In genomic region chr16:32654071-32654733, GRCm38 (mm10) we compare ENCODE assay signal across 16 mouse cellular contexts.
"Had no signal": no experiment of that assay in that cellular context is flagged by ENCODE, and none has a peak within 500 bp of the region (broad histone marks: within the 10 kb centered on the region; RNA-seq: fewer than 3 reads in every experiment).

No protein-coding gene starts in this region.

- H3K27me3 ChIP-seq: liver, embryonic 15.5 days; midbrain, embryonic 13.5 days; neural tube, embryonic 12.5 days; stomach, embryonic 15.5 days had no signal

- H3K36me3 ChIP-seq: neural tube, embryonic 12.5 days; stomach, embryonic 15.5 days had no signal

- H3K9ac ChIP-seq: liver, embryonic 15.5 days; midbrain, embryonic 13.5 days; neural tube, embryonic 12.5 days; stomach, embryonic 15.5 days had no signal

- H3K4me2 ChIP-seq: liver, embryonic 11.5 days; liver, embryonic 15.5 days; midbrain, embryonic 13.5 days; neural tube, embryonic 12.5 days; stomach, embryonic 15.5 days had no signal

- H3K4me3 ChIP-seq: left cerebral cortex, adult 2 months; limb, embryonic 10.5 days; liver, embryonic 15.5 days; midbrain, embryonic 13.5 days; neural tube, embryonic 12.5 days; stomach, embryonic 15.5 days had no signal

- H3K9me3 ChIP-seq: limb, embryonic 10.5 days; liver, embryonic 15.5 days; midbrain, embryonic 13.5 days; neural tube, embryonic 12.5 days; stomach, embryonic 15.5 days had no signal

- H3K27ac ChIP-seq: left cerebral cortex, adult 2 months; limb, embryonic 10.5 days; liver, embryonic 15.5 days; macrophage; midbrain, embryonic 13.5 days; neural tube, embryonic 12.5 days; stomach, embryonic 15.5 days had no signal

- ATAC-seq: midbrain, embryonic 13.5 days had no signal

- DNase-seq: kidney, adult 18-20 months; kidney, postnatal 10 days; kidney, postnatal 4 days; lung, adult 2 months; lung, postnatal 10 days; right cerebral cortex, postnatal 14 days; thymus, adult 2 months; thymus, postnatal 25 days had no signal
